ENCODE assay signal across 28 mouse cellular contexts in the genomic region with DNA sequence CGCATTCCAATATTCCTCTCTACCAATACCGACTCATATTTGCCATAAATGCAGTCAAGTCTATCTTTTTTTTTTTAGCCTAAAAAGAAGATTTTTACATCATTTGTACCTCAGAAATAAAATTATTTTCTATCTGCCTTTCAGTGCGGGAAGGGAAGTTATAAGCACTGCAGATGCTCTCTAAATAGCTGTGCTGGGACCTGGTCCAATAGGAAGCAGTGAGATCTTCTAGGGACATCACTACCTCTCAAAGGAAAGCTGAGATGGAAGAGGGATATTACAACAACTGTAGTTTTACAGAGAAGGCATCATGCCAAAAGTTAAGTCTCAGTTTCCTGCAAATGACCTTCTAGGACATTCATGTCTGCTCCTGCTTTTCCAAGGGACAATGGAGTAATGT.
"Had no signal": no experiment of that assay in that cellular context is flagged by ENCODE, and none has a peak within 500 bp of the region (broad histone marks: within the 10 kb centered on the region; RNA-seq: fewer than 3 reads in every experiment).

No protein-coding gene starts in this region.

- H3K4me2 ChIP-seq: heart, embryonic 11.5 days; heart, embryonic 13.5 days; heart, embryonic 15.5 days; hindbrain, embryonic 13.5 days; hindbrain, embryonic 15.5 days; kidney, embryonic 15.5 days; limb, embryonic 13.5 days; limb, embryonic 15.5 days; liver, embryonic 12.5 days had no signal

- DNase-seq: gastrocnemius, postnatal 14 days; gastrocnemius, postnatal 36 days; heart, adult 11 months; heart, adult 2 months; heart, postnatal 14 days; heart, postnatal 36 days; kidney, adult 11 months; kidney, adult 2 months; kidney, adult 9 months; kidney, postnatal 14 days; kidney, postnatal 36 days; layer of hippocampus, adult 9-11 months; layer of hippocampus, postnatal 36 days; left cerebral cortex, postnatal 4 days had no signal

- H3K27ac ChIP-seq: heart, adult 2 months; heart, embryonic 13.5 days; heart, embryonic 15.5 days; hindbrain, embryonic 13.5 days; hindbrain, embryonic 15.5 days; hindbrain, postnatal 0 days; kidney, embryonic 15.5 days; kidney, postnatal 0 days; left cerebral cortex, adult 2 months; limb, embryonic 13.5 days; limb, embryonic 15.5 days; liver, embryonic 12.5 days; liver, embryonic 14.5 days had no signal

- H3K36me3 ChIP-seq: heart, embryonic 13.5 days; heart, embryonic 15.5 days; hindbrain, embryonic 13.5 days; hindbrain, embryonic 15.5 days; kidney, embryonic 15.5 days; limb, embryonic 13.5 days; limb, embryonic 15.5 days; liver, embryonic 12.5 days had no signal

- ATAC-seq: hindbrain, postnatal 0 days; intestine, embryonic 16.5 days; liver, embryonic 12.5 days had no signal

- H3K27me3 ChIP-seq: heart, embryonic 13.5 days; heart, embryonic 15.5 days; hindbrain, embryonic 13.5 days; hindbrain, embryonic 15.5 days; kidney, embryonic 15.5 days; limb, embryonic 13.5 days; limb, embryonic 15.5 days; liver, embryonic 12.5 days had no signal

- H3K9me3 ChIP-seq: heart, embryonic 13.5 days; heart, embryonic 15.5 days; hindbrain, embryonic 13.5 days; hindbrain, embryonic 15.5 days; kidney, embryonic 15.5 days; limb, embryonic 13.5 days; limb, embryonic 15.5 days; liver, embryonic 12.5 days had no signal

- H3K4me1 ChIP-seq: heart, embryonic 13.5 days; heart, embryonic 15.5 days; hindbrain, embryonic 15.5 days; kidney, embryonic 15.5 days; limb, embryonic 13.5 days; limb, embryonic 15.5 days; liver, embryonic 12.5 days had no signal

- H3K9ac ChIP-seq: heart, embryonic 13.5 days; heart, embryonic 15.5 days; hindbrain, embryonic 13.5 days; hindbrain, embryonic 15.5 days; kidney, embryonic 15.5 days; limb, embryonic 13.5 days; limb, embryonic 15.5 days; liver, embryonic 12.5 days; liver, embryonic 14.5 days had no signal

- H3K4me3 ChIP-seq: heart, adult 2 months; heart, embryonic 13.5 days; heart, embryonic 15.5 days; hindbrain, embryonic 13.5 days; hindbrain, embryonic 15.5 days; kidney, embryonic 15.5 days; left cerebral cortex, adult 2 months; limb, embryonic 13.5 days; limb, embryonic 15.5 days; liver, embryonic 12.5 days had no signal
